Mouse (Mus musculus): ENCODE measurements around the gene Tmem95. TPM values are rescaled to one million over a fixed set of nuclear protein-coding genes. Genes with fewer than 3 reads are reported as not detected.
"Not testable (repeated sequence)": the region's sequence is repeated elsewhere in the genome, so short reads cannot be mapped to it uniquely, and the experiment has no call there.

Gene Tmem95
- polyA plus RNA-seq, 1 experiment from 2014 or later = 0.25 TPM

GRCm38 (mm10) chr11:69871822-69872221, 6.0 kb downstream of the Tmem95 start:
- no peak for TF ChIP-seq CTCF (IDR thresholded peaks at IDR 0.05; ENCODE audit: low read depth)
- no peak for TF ChIP-seq EP300 (optimal IDR thresholded peaks at IDR 0.05)
- ATAC-seq (ENCODE audit: low FRiP score, low TSS enrichment) = no peak
- no peak overlapping the region for H3K9ac ChIP-seq (ENCODE audit: low read length)

DNA sequence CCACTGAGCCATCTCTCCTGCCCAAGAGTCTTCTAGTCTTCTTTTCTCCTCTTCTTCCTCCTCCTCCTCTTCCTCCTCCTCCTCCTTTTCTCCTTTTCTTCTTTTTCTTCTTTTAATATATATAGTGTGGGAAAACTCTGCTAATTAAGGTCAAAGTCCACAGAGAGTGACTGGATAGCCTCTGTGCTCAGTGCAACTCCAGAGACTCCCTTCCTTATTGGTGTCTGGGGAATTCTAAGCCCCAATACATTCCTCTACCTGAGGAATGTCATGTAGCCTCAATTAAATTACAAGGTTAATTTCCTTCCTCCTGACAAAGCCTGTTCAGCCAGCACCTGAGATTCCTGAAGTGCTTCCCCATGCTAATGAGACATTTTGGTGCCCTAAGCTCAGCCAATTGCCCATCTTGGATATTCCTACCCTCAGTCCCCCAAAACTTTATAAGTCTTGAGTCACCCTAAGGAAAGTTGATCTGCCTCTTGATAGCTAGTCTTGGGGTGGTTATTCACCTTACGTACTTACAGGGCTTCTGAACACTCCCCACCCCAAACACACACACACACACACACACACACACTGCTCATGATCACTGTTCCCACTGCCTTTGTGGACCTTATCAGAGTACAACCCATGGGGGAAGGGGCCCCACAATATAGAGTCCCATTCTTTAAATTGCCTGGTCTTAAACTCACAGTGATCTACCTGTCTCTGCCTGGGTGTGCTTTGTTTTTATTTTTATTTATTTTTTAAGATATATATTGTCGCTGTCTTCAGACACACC, 7.3 kb downstream of the Tmem95 start:
- no peak overlapping the region for H3K9ac ChIP-seq (ENCODE audit: low read length)
- no peak overlapping the region for H3K27ac ChIP-seq (replicated peaks)
- ATAC-seq (ENCODE audit: low FRiP score, low TSS enrichment) = no peak
- no peak for DNase-seq (ENCODE audit: low spot score)
- no peaks in the 10 kb centered on the region for H3K27me3 ChIP-seq (ENCODE audit: control insufficient read depth, insufficient read depth, low read length)
- H3K4me2 ChIP-seq (replicated peaks; ENCODE audit: low read depth) = no peak overlapping the region
- 85% methylated on average over 2 of the region's 2 CpGs for WGBS
- no peak overlapping the region for H3K4me3 ChIP-seq (ENCODE audit: low read depth, low read length)
- H3K36me3 ChIP-seq (ENCODE audit: control insufficient read depth, insufficient read depth, low read length) = no peaks in the 10 kb centered on the region
- H3K4me1 ChIP-seq (replicated peaks; ENCODE audit: control insufficient read depth, insufficient read depth) = no peaks in the 10 kb centered on the region
- H3K9me3 ChIP-seq (ENCODE audit: control insufficient read depth, low read length) = no peaks in the 10 kb centered on the region
- TF ChIP-seq EP300 (optimal IDR thresholded peaks at IDR 0.05) (no peak), CTCF (IDR thresholded peaks at IDR 0.05; ENCODE audit: low read depth) (no peak)

More at GRCm38 (mm10) chr11:69871822-69872221, 6.0 kb downstream of the Tmem95 start:
- Histone ChIP-seq H3K4me1 (replicated peaks; ENCODE audit: control insufficient read depth, insufficient read depth) (no peaks in the 10 kb centered on the region), H3K4me3 (ENCODE audit: low read depth, low read length) (no peak overlapping the region), H3K36me3 (ENCODE audit: control insufficient read depth, insufficient read depth, low read length) (no peaks in the 10 kb centered on the region), H3K27me3 (ENCODE audit: control insufficient read depth, insufficient read depth, low read length) (no peaks in the 10 kb centered on the region), H3K9me3 (ENCODE audit: control insufficient read depth, low read length) (no peaks in the 10 kb centered on the region), H3K4me2 (replicated peaks; ENCODE audit: low read depth) (no peak overlapping the region), H3K27ac (replicated peaks) (no peak overlapping the region)
- 82% methylated on average over 7 of the region's 7 CpGs for WGBS
- no peak for DNase-seq (ENCODE audit: low spot score)

- no peak overlapping the region for H3K4me3 ChIP-seq (ENCODE audit: low read depth, low read length)
- no peaks in the 10 kb centered on the region for H3K4me1 ChIP-seq (replicated peaks; ENCODE audit: control insufficient read depth, insufficient read depth)
- DNase-seq (ENCODE audit: low spot score) (no peak), ATAC-seq (ENCODE audit: low FRiP score, low TSS enrichment) (no peak)
- H3K27ac ChIP-seq (replicated peaks) = no peak overlapping the region
- no peak overlapping the region for H3K9ac ChIP-seq (ENCODE audit: low read length)
- H3K4me2 ChIP-seq (replicated peaks; ENCODE audit: low read depth) = no peak overlapping the region
- no peak for TF ChIP-seq CTCF (IDR thresholded peaks at IDR 0.05; ENCODE audit: low read depth)
- no peak for TF ChIP-seq EP300 (optimal IDR thresholded peaks at IDR 0.05)
- H3K27me3 ChIP-seq (ENCODE audit: control insufficient read depth, insufficient read depth, low read length) = no peaks in the 10 kb centered on the region
- no peaks in the 10 kb centered on the region for H3K9me3 ChIP-seq (ENCODE audit: control insufficient read depth, low read length)
- WGBS = 56% methylated on average over 9 of the region's 9 CpGs
- H3K36me3 ChIP-seq (ENCODE audit: control insufficient read depth, insufficient read depth, low read length) = no peaks in the 10 kb centered on the region
Observed at GRCm38 (mm10) chr11:69867335-69867734, 10.5 kb downstream of the Tmem95 start.

DNA sequence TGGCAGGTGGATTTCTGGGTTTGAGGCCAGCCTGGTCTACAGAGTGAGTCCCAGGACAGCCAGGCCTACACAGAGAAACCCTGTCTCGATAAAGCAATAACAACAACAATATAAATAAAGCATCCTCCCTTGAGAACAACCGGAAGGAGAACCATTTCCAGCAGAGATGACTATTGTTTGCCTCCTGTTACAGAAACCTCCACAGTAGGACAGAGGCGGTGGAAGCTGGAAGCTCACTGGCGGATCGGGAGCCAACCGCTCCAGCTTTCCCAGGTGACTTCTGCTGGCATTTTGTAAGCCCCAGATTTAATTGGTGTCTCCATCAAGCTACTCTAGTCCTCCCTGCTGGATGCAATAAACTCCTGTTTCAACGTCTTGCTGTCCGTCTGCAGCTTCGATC, 12.3 kb downstream of the Tmem95 start:
- no peak for ATAC-seq (ENCODE audit: low FRiP score, low TSS enrichment)
- no peak overlapping the region for H3K4me2 ChIP-seq (replicated peaks; ENCODE audit: low read depth)
- no peak for DNase-seq (ENCODE audit: low spot score)
- no peaks in the 10 kb centered on the region for H3K27me3 ChIP-seq (ENCODE audit: control insufficient read depth, insufficient read depth, low read length)
- H3K36me3 ChIP-seq (ENCODE audit: control insufficient read depth, insufficient read depth, low read length) = no peaks in the 10 kb centered on the region
- H3K9me3 ChIP-seq (ENCODE audit: control insufficient read depth, low read length) = no peaks in the 10 kb centered on the region
- no peak overlapping the region for H3K4me3 ChIP-seq (ENCODE audit: low read depth, low read length)
- H3K4me1 ChIP-seq (replicated peaks; ENCODE audit: control insufficient read depth, insufficient read depth) = no peaks in the 10 kb centered on the region
- WGBS = 80% methylated on average over 9 of the region's 9 CpGs
- no peak overlapping the region for H3K9ac ChIP-seq (ENCODE audit: low read length)
- H3K27ac ChIP-seq (replicated peaks) = no peak overlapping the region
- TF ChIP-seq CTCF (IDR thresholded peaks at IDR 0.05; ENCODE audit: low read depth) = no peak
- TF ChIP-seq EP300 (optimal IDR thresholded peaks at IDR 0.05) = no peak

DNA sequence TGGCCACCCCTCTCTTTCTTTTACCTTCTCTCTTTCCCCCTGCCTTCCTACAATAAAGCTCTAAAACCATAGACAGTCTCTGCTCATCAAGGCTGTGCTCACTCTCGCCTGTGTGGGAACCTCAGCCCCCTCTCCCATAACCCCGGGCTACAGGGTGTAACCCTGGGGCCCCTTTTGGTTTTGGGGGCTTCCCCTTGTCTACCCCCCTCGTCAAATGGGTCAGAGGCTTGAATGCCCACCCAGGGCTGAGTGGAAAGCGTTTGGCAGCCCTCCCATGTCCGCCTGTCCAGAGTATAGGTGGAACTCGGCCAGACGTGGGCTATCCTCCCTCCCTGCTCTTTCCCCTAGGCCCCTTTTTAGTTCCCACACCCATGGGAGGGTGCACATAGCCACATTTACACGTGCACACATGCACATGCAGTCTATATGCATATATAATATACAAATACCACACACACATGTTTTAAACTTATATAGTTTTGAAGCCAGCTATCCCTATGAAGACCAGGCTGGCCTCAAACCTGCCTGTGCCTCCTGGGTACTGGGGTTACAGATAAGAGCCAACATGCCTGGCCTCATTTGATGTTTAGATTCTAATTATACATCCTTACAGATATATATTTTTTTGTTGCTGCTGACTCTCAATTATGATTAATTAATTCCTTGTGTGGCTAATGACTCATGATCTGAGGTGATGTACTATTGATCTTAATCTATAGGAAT, 13.5 kb downstream of the Tmem95 start:
- Histone ChIP-seq H3K4me1 (replicated peaks; ENCODE audit: control insufficient read depth, insufficient read depth) (no peaks in the 10 kb centered on the region), H3K9me3 (ENCODE audit: control insufficient read depth, low read length) (no peaks in the 10 kb centered on the region), H3K4me3 (ENCODE audit: low read depth, low read length) (no peak overlapping the region), H3K27ac (replicated peaks) (no peak overlapping the region), H3K27me3 (ENCODE audit: control insufficient read depth, insufficient read depth, low read length) (no peaks in the 10 kb centered on the region), H3K36me3 (ENCODE audit: control insufficient read depth, insufficient read depth, low read length) (no peaks in the 10 kb centered on the region), H3K4me2 (replicated peaks; ENCODE audit: low read depth) (no peak overlapping the region), H3K9ac (ENCODE audit: low read length) (no peak overlapping the region)
- WGBS = 38% methylated on average over 8 of the region's 8 CpGs
- DNase-seq (ENCODE audit: low spot score) = no peak
- TF ChIP-seq EP300 (optimal IDR thresholded peaks at IDR 0.05) = no peak
- ATAC-seq (ENCODE audit: low FRiP score, low TSS enrichment) = no peak

GRCm38 (mm10) chr11:69863729-69864128, 14.1 kb downstream of the Tmem95 start:
- not testable (repeated sequence) for DNase-seq (ENCODE audit: low spot score); H3K4me3 ChIP-seq (ENCODE audit: low read depth, low read length); H3K4me1 ChIP-seq (replicated peaks; ENCODE audit: control insufficient read depth, insufficient read depth); H3K27ac ChIP-seq (replicated peaks); H3K27me3 ChIP-seq (ENCODE audit: control insufficient read depth, insufficient read depth, low read length); H3K9me3 ChIP-seq (ENCODE audit: control insufficient read depth, low read length); H3K9ac ChIP-seq (ENCODE audit: low read length); H3K4me2 ChIP-seq (replicated peaks; ENCODE audit: low read depth); H3K36me3 ChIP-seq (ENCODE audit: control insufficient read depth, insufficient read depth, low read length); ATAC-seq (ENCODE audit: low FRiP score, low TSS enrichment)
- WGBS = 63% methylated on average over 3 of the region's 3 CpGs
